Mouse (Mus musculus) ES-E14 (cell line): Measurements from ENCODE around the gene Nmnat2. TPM values are rescaled to one million over a fixed set of nuclear protein-coding genes. Genes with fewer than 3 reads are reported as not detected.

Experiments
- DNase-seq: peaks from one replicate; pipeline ENCODE4 v3.0.0-alpha.2; 2013; ENCODE audit warnings: low read depth, low spot score
- H3K27ac ChIP-seq: 2 replicates; pipeline ENCODE4 v1.5.1; 2012; ENCODE audit warnings: low read depth, mild to moderate bottlenecking, low read length, moderate library complexity, mixed read lengths; ENCODE audit not compliant: poor library complexity, insufficient read depth, severe bottlenecking
- H3K36me3 ChIP-seq: 2 replicates; pipeline ENCODE4 v1.6.1; 2012; ENCODE audit warnings: mild to moderate bottlenecking, low read length, moderate library complexity, mixed read lengths; ENCODE audit not compliant: control insufficient read depth, poor library complexity, insufficient read depth, severe bottlenecking
- H3K4me1 ChIP-seq, 2 experiments: fragments of 150-350 bp in 1 of 2; sonication (generic) in 1 of 2; 2 replicates each; pipeline ENCODE4 v1.6.1; 2012; ENCODE audit warnings: low read length in 2 of 2, mild to moderate bottlenecking in 1 of 2, mixed read lengths in 1 of 2; ENCODE audit not compliant: control insufficient read depth in 2 of 2, insufficient read depth in 2 of 2, poor library complexity in 1 of 2
- H3K4me3 ChIP-seq, 2 experiments: fragments of 150-350 bp in 1 of 2; sonication (generic) in 1 of 2; 2 replicates each; pipeline ENCODE4 v1.5.1; 2012; ENCODE audit warnings: low read length in 2 of 2, low read depth in 1 of 2, mild to moderate bottlenecking in 1 of 2, mixed read lengths in 1 of 2; ENCODE audit not compliant: insufficient read depth in 1 of 2, poor library complexity in 1 of 2, severe bottlenecking in 1 of 2
- H3K9ac ChIP-seq: 2 replicates; pipeline ENCODE4 v1.6.1; 2012; ENCODE audit warnings: low read depth, mild to moderate bottlenecking, low read length, mixed read lengths; ENCODE audit not compliant: poor library complexity, insufficient read depth, severe bottlenecking
- H3K9me3 ChIP-seq: fragments of 150-350 bp; sonication (generic); 2 replicates; pipeline ENCODE4 v1.6.1; 2012; ENCODE audit warnings: low read depth, mild to moderate bottlenecking, low read length; ENCODE audit not compliant: control insufficient read depth, insufficient read depth
- CHD2 ChIP-seq: IDR thresholded peaks from 2 replicates; pipeline ENCODE4 v1.6.1; 2014; ENCODE audit warnings: mild to moderate bottlenecking, low read depth, low read length, inconsistent platforms
- HCFC1 ChIP-seq: IDR thresholded peaks from 2 replicates; pipeline ENCODE4 v1.6.1; 2012; ENCODE audit warnings: low read length, inconsistent platforms, borderline replicate concordance; ENCODE audit not compliant: insufficient read depth
- MAFK ChIP-seq: IDR thresholded peaks from 2 replicates; pipeline ENCODE4 v1.6.1; 2014; ENCODE audit warnings: mild to moderate bottlenecking, low read depth, low read length, inconsistent platforms; ENCODE audit not compliant: insufficient read depth
- ZC3H11A ChIP-seq: IDR thresholded peaks from 2 replicates; pipeline ENCODE4 v1.6.1; 2012; ENCODE audit warnings: low read depth, mild to moderate bottlenecking, inconsistent platforms, low read length, borderline replicate concordance
- ZNF384 ChIP-seq: IDR thresholded peaks from 2 replicates; pipeline ENCODE4 v1.6.1; 2012; ENCODE audit warnings: low read depth, low read length, inconsistent platforms
- in situ Hi-C, 2 experiments: fragments of 600-800 bp; cut with MboI; formaldehyde crosslinking; loops; one replicate each; pipeline ENCODE4 v1.15.1; 2025; ENCODE audit warnings: low sequenced_read_pairs in 2 of 2, inconsistent platforms in 1 of 2; ENCODE audit not compliant: unreplicated experiment in 2 of 2
- total RNA-seq: library from RNA; depleted of rRNA; stranded (reverse); fragments of 300-350 nt; gene quantifications from 2 replicates; pipeline ENCODE4 v1.2.3, GENCODE M21; 2012

Nmnat2 gene
- total RNA-seq, 1 experiment: 24.8 TPM

- 0 out of 2 replicates have a peak, but pooled peaks have one; percentile 7 for TF ChIP-seq ZNF384
- no peak for TF ChIP-seq MAFK
- in situ Hi-C loops: no loop called here
- DNase-seq: peak; percentile 62
- no peaks in the 10 kb centered on the region for H3K9me3 ChIP-seq
- H3K4me3 ChIP-seq: no peak overlapping the region
- no peak overlapping the region for H3K9ac ChIP-seq
- peaks cover 2 to 4% of the 10 kb centered on the region in 2 experiments; a peak in 3 of 4 replicates for H3K4me1 ChIP-seq
- H3K27ac ChIP-seq: peak overlapping the region; percentile 54; the same call in 1 of the 2 replicates
- H3K36me3 ChIP-seq: no peaks in the 10 kb centered on the region
Measured at GRCm38 (mm10) chr1:152942977-152943376, 11.8 kb upstream of the Nmnat2 start.

DNA sequence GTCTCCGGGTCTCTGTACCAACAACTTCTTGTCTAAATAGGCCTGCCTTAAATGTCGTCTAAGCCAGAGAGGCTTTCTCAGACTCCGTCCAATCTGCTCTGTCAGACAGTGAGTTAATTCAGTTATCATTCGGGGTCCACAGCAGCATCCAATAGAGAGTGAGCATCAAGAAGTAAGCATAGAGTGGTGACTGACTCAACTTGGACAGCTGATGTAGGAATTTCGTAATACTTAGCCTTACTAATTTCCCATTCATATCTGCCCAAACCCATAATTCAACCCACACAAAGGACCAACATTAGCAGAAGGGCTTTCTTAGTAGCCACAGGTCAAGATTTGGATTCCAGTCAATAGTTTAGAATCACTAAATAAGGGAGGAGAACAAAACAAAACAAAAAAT lies 626 bp upstream of the Nmnat2 start:
- H3K9me3 ChIP-seq: no peaks in the 10 kb centered on the region
- no peak for TF ChIP-seq ZNF384
- no peak for TF ChIP-seq ZC3H11A
- TF ChIP-seq CHD2: no peak
- no peak for TF ChIP-seq MAFK
- DNase-seq: no peak
- H3K9ac ChIP-seq: no peak overlapping the region
- H3K4me3 ChIP-seq: no peak overlapping the region
- no peaks in the 10 kb centered on the region for H3K36me3 ChIP-seq
- H3K27ac ChIP-seq: no peak overlapping the region
- in situ Hi-C loops: no loop called here
- H3K4me1 ChIP-seq: no peaks in the 10 kb centered on the region; a peak in 1 of 4 replicates

- Histone ChIP-seq H3K9ac (peak overlapping the region; percentile 12; the same call in 1 of the 2 replicates), H3K27ac (no peak overlapping the region), H3K4me1 (no peaks in the 10 kb centered on the region; a peak in 1 of 4 replicates), H3K36me3 (no peaks in the 10 kb centered on the region), H3K4me3 (peak overlapping the region; percentile 62 to 68), H3K9me3 (no peaks in the 10 kb centered on the region)
- TF ChIP-seq ZNF384 (no peak), CHD2 (no peak), MAFK (no peak), HCFC1 (no peak), ZC3H11A (no peak)
- in situ Hi-C loops: no loop called here
- DNase-seq: no peak
Measured at GRCm38 (mm10) chr1:152955564-152956211, 895 bp downstream of the Nmnat2 start.

GRCm38 (mm10) chr1:152956221-152956620 lies 1.4 kb downstream of the Nmnat2 start:
- TF ChIP-seq HCFC1 (no peak), CHD2 (no peak), ZNF384 (no peak), MAFK (no peak), ZC3H11A (no peak)
- Histone ChIP-seq H3K9me3 (no peaks in the 10 kb centered on the region), H3K4me1 (no peaks in the 10 kb centered on the region; a peak in 1 of 4 replicates), H3K9ac (no peak overlapping the region), H3K36me3 (no peaks in the 10 kb centered on the region), H3K4me3 (peak overlapping the region; percentile 62 to 68), H3K27ac (no peak overlapping the region)
- DNase-seq: peak; percentile 39
- in situ Hi-C loops: no loop called here

DNA sequence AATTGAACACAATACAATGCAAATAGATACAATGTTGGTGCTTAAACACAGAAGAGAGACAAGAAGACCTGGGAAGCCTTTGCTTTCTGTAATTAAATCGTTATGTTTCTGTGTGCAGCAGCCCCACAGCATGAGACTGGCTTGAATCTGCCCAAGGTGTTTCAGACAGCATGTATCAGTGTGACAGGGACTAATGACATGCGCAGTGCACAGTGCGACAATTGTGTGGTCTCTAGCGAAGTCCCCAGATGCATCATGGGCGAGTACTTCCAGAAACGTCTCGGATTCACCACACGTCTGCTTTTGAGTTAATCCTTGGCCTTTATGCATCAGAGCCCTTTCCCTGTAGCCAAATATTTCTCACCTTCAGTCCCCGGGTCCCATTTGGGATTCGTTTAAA lies 9.6 kb downstream of the Nmnat2 start:
- in situ Hi-C loops: no loop called here
- Histone ChIP-seq H3K4me1 (peaks cover 0 to 6% of the 10 kb centered on the region in 2 experiments; a peak in 1 of 4 replicates), H3K9me3 (no peaks in the 10 kb centered on the region), H3K9ac (no peak overlapping the region), H3K36me3 (no peaks in the 10 kb centered on the region), H3K4me3 (no peak overlapping the region), H3K27ac (no peak overlapping the region)
- no peak for DNase-seq
- TF ChIP-seq ZNF384: no peak
- TF ChIP-seq CHD2: no peak
- TF ChIP-seq ZC3H11A: no peak
- TF ChIP-seq HCFC1: no peak
- no peak for TF ChIP-seq MAFK
